Mouse (Mus musculus) lung, embryonic 15.5 days (tissue): Measurements from ENCODE around the gene Slc2a6. TPM values are rescaled to one million over a fixed set of nuclear protein-coding genes. Genes with fewer than 3 reads are reported as not detected.

ENCODE experiments used
- ATAC-seq: fragments of 200-750 bp; cut with Nextera tagmentation; 2 replicates; pipeline ENCODE4 v1.8.0; 2017; ENCODE audit warnings: moderate number of reproducible peaks, borderline replicate concordance; ENCODE audit not compliant: low FRiP score, low TSS enrichment; ENCODE audit errors: extremely low read depth
- H3K27ac ChIP-seq: fragments of 300-500 bp; sonication (generic); 2 replicates; pipeline ENCODE4 v1.5.1; 2015; ENCODE audit warnings: moderate library complexity, mild to moderate bottlenecking, inconsistent platforms
- H3K27me3 ChIP-seq: fragments of 300-500 bp; sonication (generic); 2 replicates; pipeline ENCODE4 v1.6.1; 2015; ENCODE audit warnings: inconsistent platforms
- H3K36me3 ChIP-seq: fragments of 300-500 bp; sonication (generic); 2 replicates; pipeline ENCODE4 v1.6.1; 2015; ENCODE audit warnings: inconsistent platforms
- H3K4me1 ChIP-seq: fragments of 300-500 bp; sonication (generic); 2 replicates; pipeline ENCODE4 v1.6.1; 2015; ENCODE audit warnings: inconsistent platforms
- H3K4me2 ChIP-seq: fragments of 300-500 bp; sonication (generic); 2 replicates; pipeline ENCODE4 v1.6.1; 2015; ENCODE audit warnings: inconsistent platforms, mild to moderate bottlenecking, moderate library complexity
- H3K4me3 ChIP-seq: fragments of 300-500 bp; sonication (generic); 2 replicates; pipeline ENCODE4 v1.5.1; 2015; ENCODE audit warnings: mild to moderate bottlenecking, inconsistent platforms
- H3K9ac ChIP-seq: fragments of 300-500 bp; sonication (generic); 2 replicates; pipeline ENCODE4 v1.6.1; 2015; ENCODE audit warnings: inconsistent platforms
- H3K9me3 ChIP-seq: fragments of 300-500 bp; sonication (generic); 2 replicates; pipeline ENCODE4 v1.6.1; 2016; ENCODE audit warnings: inconsistent platforms
- WGBS: fragments of 180-500 bp; shearing (Covaris S2); methylation state at CpG from one replicate; pipeline ENCODE4 v1.1.7; 2015; 5-methylcytosine and 5-hydroxymethylcytosine counted together
- polyA plus RNA-seq: library from polyadenylated mRNA; unstranded; fragments of >200 nt; fragmentation: Nextera tagmentation; extraction: Ambion mirVana; gene quantifications from 2 replicates; pipeline ENCODE4 v1.2.1, GENCODE M21; 2015

The Slc2a6 gene
- polyA plus RNA-seq, 1 experiment from 2014 or later = 0.77 TPM

- Histone ChIP-seq H3K4me3 (no peak overlapping the region), H3K9me3 (no peaks in the 10 kb centered on the region), H3K4me1 (no peaks in the 10 kb centered on the region), H3K9ac (no peak overlapping the region), H3K27me3 (no peaks in the 10 kb centered on the region), H3K36me3 (no peaks in the 10 kb centered on the region), H3K4me2 (no peak overlapping the region), H3K27ac (no peak overlapping the region)
- whole genome bisulfite sequencing = 91% methylated on average over 7 of the region's 7 CpGs
- ATAC-seq = no peak
These were observed 29.8 kb downstream of the Slc2a6 start for GRCm38 (mm10) chr2:26997993-26998392.

- WGBS = 69% methylated on average over 1 of the region's 1 CpGs
- Histone ChIP-seq H3K4me3 (no peak overlapping the region), H3K27ac (no peak overlapping the region), H3K9ac (no peak overlapping the region), H3K4me1 (no peaks in the 10 kb centered on the region), H3K9me3 (no peaks in the 10 kb centered on the region), H3K27me3 (no peaks in the 10 kb centered on the region), H3K36me3 (no peaks in the 10 kb centered on the region), H3K4me2 (no peak overlapping the region)
- ATAC-seq = no peak
These were observed 30.3 kb downstream of the Slc2a6 start for GRCm38 (mm10) chr2:26997498-26997897.

- Histone ChIP-seq H3K4me3 (no peak overlapping the region), H3K9ac (no peak overlapping the region), H3K27me3 (no peaks in the 10 kb centered on the region), H3K36me3 (no peaks in the 10 kb centered on the region), H3K27ac (no peak overlapping the region), H3K4me1 (no peaks in the 10 kb centered on the region), H3K9me3 (no peaks in the 10 kb centered on the region), H3K4me2 (no peak overlapping the region)
- 78% methylated on average over 3 of the region's 3 CpGs for WGBS
- no peak for ATAC-seq
These were observed 33.9 kb downstream of the Slc2a6 start for GRCm38 (mm10) chr2:26993936-26994335.

- H3K9me3 ChIP-seq = no peaks in the 10 kb centered on the region
- no peaks in the 10 kb centered on the region for H3K36me3 ChIP-seq
- no peak for ATAC-seq
- no peak overlapping the region for H3K27ac ChIP-seq
- no peak overlapping the region for H3K9ac ChIP-seq
- no peaks in the 10 kb centered on the region for H3K4me1 ChIP-seq
- H3K27me3 ChIP-seq = no peaks in the 10 kb centered on the region
- no peak overlapping the region for H3K4me3 ChIP-seq
- 80% methylated on average over 5 of the region's 5 CpGs for WGBS
- H3K4me2 ChIP-seq = no peak overlapping the region
These were observed 43.2 kb downstream of the Slc2a6 start for GRCm38 (mm10) chr2:26984640-26985039.

GRCm38 (mm10) chr2:26984179-26984578, 43.6 kb downstream of the Slc2a6 start:
- Histone ChIP-seq H3K9me3 (no peaks in the 10 kb centered on the region), H3K4me3 (no peak overlapping the region), H3K36me3 (no peaks in the 10 kb centered on the region), H3K9ac (no peak overlapping the region), H3K4me2 (no peak overlapping the region), H3K27ac (no peak overlapping the region), H3K27me3 (no peaks in the 10 kb centered on the region), H3K4me1 (no peaks in the 10 kb centered on the region)
- no peak for ATAC-seq
- 40% methylated on average over 2 of the region's 2 CpGs for WGBS

GRCm38 (mm10) chr2:26980361-26980760, 47.4 kb downstream of the Slc2a6 start:
- Histone ChIP-seq H3K4me1 (no peaks in the 10 kb centered on the region), H3K4me3 (no peak overlapping the region), H3K36me3 (no peaks in the 10 kb centered on the region), H3K27ac (no peak overlapping the region), H3K9me3 (no peaks in the 10 kb centered on the region), H3K9ac (no peak overlapping the region), H3K4me2 (no peak overlapping the region), H3K27me3 (no peaks in the 10 kb centered on the region)
- ATAC-seq = no peak
- 78% methylated on average over 1 of the region's 1 CpGs for WGBS

GRCm38 (mm10) chr2:26973960-26974359, 53.8 kb downstream of the Slc2a6 start:
- peaks cover 3% of the 10 kb centered on the region; the same call in 1 of the 2 replicates for H3K4me1 ChIP-seq
- no peaks in the 10 kb centered on the region for H3K9me3 ChIP-seq
- H3K4me2 ChIP-seq = no peak overlapping the region
- no peaks in the 10 kb centered on the region for H3K27me3 ChIP-seq
- H3K36me3 ChIP-seq = no peaks in the 10 kb centered on the region
- no peak overlapping the region for H3K27ac ChIP-seq
- no peak for ATAC-seq
- no peak overlapping the region for H3K4me3 ChIP-seq
- no peak overlapping the region for H3K9ac ChIP-seq
- WGBS = 37% methylated on average over 4 of the region's 4 CpGs

GRCm38 (mm10) chr2:26973116-26973515, 54.7 kb downstream of the Slc2a6 start, which contains the start of gene Adamts13:
TSS of gene Adamts13 (plus strand) at chr2:26973416.
- WGBS = 47% methylated on average over 3 of the region's 3 CpGs
- Histone ChIP-seq H3K27ac (no peak within 1 kb of the TSS), H3K4me2 (no peak within 1 kb of the TSS), H3K4me3 (no peak within 1 kb of the TSS), H3K36me3 (no peaks in the 10 kb centered on the region), H3K9me3 (no peaks in the 10 kb centered on the region), H3K9ac (no peak within 1 kb of the TSS), H3K27me3 (no peaks in the 10 kb centered on the region), H3K4me1 (peaks cover 3% of the 10 kb centered on the region; the same call in 1 of the 2 replicates)
- ATAC-seq = no peak

Other genes starting within 250 kb of the Slc2a6 start
- gene Abo, start 163.0 kb downstream of the Slc2a6 start, polyA plus RNA-seq = not detected in 2 replicates
- 26.2 and 27.3 TPM in 2 replicates for gene Surf6, start 125.1 kb downstream of the Slc2a6 start, polyA plus RNA-seq
- 52.0 and 53.7 TPM in 2 replicates for gene Med22, start 117.3 kb downstream of the Slc2a6 start, polyA plus RNA-seq
- gene Rpl7a, start 117.2 kb downstream of the Slc2a6 start, polyA plus RNA-seq = 614 and 640 TPM in 2 replicates
- 37.6 and 38.3 TPM in 2 replicates for gene Surf2, start 111.6 kb downstream of the Slc2a6 start, polyA plus RNA-seq
- 52.4 and 56.8 TPM in 2 replicates for gene Surf1, start 111.5 kb downstream of the Slc2a6 start, polyA plus RNA-seq
- gene Surf4, start 94.1 kb downstream of the Slc2a6 start, polyA plus RNA-seq = 222 and 225 TPM in 2 replicates
- 0.31 TPM in 1 of 2 replicates, not detected in the other for gene Stkld1, start 94.0 kb downstream of the Slc2a6 start, polyA plus RNA-seq
- gene Rexo4, start 63.6 kb downstream of the Slc2a6 start, polyA plus RNA-seq = 43.0 and 44.7 TPM in 2 replicates
- gene Adamts13, start 54.6 kb downstream of the Slc2a6 start, polyA plus RNA-seq = 0.09 TPM in 1 of 2 replicates, not detected in the other
- gene Cacfd1, start 18.1 kb downstream of the Slc2a6 start, polyA plus RNA-seq = 59.0 and 60.9 TPM in 2 replicates
- gene Mymk, start 44.2 kb upstream of the Slc2a6 start, polyA plus RNA-seq = 0.49 and 0.76 TPM in 2 replicates
- 20.5 and 27.4 TPM in 2 replicates for gene Adamtsl2, start 51.4 kb upstream of the Slc2a6 start, polyA plus RNA-seq
- gene Fam163b, start 114.5 kb upstream of the Slc2a6 start, polyA plus RNA-seq = 0.69 and 0.70 TPM in 2 replicates
- 0.34 and 2.4 TPM in 2 replicates for gene Dbh, start 137.2 kb upstream of the Slc2a6 start, polyA plus RNA-seq
- gene Sardh, start 220.3 kb upstream of the Slc2a6 start, polyA plus RNA-seq = 25.6 and 27.9 TPM in 2 replicates